Comparison of ENCODE assay signal across 12 mouse cellular contexts in genomic region chr13:75988096-75988495, GRCm38 (mm10). TPM values are rescaled to one million over a fixed set of nuclear protein-coding genes. Genes with fewer than 3 reads are reported as not detected.
DNase-seq lines count a peak whose midpoint lies in the region; ATAC-seq and TF ChIP-seq lines count a peak whose summit lies in the region.
"Had no signal": no experiment of that assay in that cellular context is flagged by ENCODE, and none has a peak within 500 bp of the region (broad histone marks: within the 10 kb centered on the region; RNA-seq: fewer than 3 reads in every experiment).

No protein-coding gene starts in this region.

- H3K27me3 ChIP-seq in kidney, adult 2 months (replicated peaks; ENCODE audit: control insufficient read depth, insufficient read depth, low read length) = no peaks in the 10 kb centered on the region
- no peaks in the 10 kb centered on the region for H3K27me3 ChIP-seq in heart, embryonic 16.5 days (ENCODE audit: control insufficient read depth, insufficient read depth, low read length)
- H3K27me3 ChIP-seq: midbrain, embryonic 13.5 days; neural tube, embryonic 12.5 days; stomach, embryonic 15.5 days had no signal

- WGBS in kidney, adult 2 months = 85% methylated on average over 1 of the region's 1 CpGs
- 68% methylated on average over 1 of the region's 1 CpGs for WGBS in heart, embryonic 16.5 days

- H3K4me2 ChIP-seq in heart, embryonic 16.5 days (ENCODE audit: low read depth, low read length) = no peak overlapping the region
- H3K4me2 ChIP-seq: midbrain, embryonic 13.5 days; neural tube, embryonic 12.5 days; stomach, embryonic 15.5 days had no signal

- TF ChIP-seq POLR2A in kidney, adult 2 months (IDR thresholded peaks at IDR 0.05; ENCODE audit: low read depth, low read length) = no peak

- no peak for TF ChIP-seq CTCF in kidney, adult 2 months (conservative IDR thresholded peaks at IDR 0.05; ENCODE audit: insufficient read depth, insufficient read length, low read depth, low read length)

- H3K36me3 ChIP-seq in kidney, adult 2 months (ENCODE audit: control insufficient read depth, insufficient read depth, low read length) = no peaks in the 10 kb centered on the region
- H3K36me3 ChIP-seq in heart, embryonic 16.5 days (ENCODE audit: control insufficient read depth, insufficient read depth) = no peaks in the 10 kb centered on the region
- H3K36me3 ChIP-seq: forebrain, embryonic 10.5 days; midbrain, embryonic 13.5 days; neural tube, embryonic 12.5 days; stomach, embryonic 15.5 days had no signal

- no peak overlapping the region for H3K4me3 ChIP-seq in kidney, adult 2 months (ENCODE audit: insufficient read depth, low read depth, low read length)
- H3K4me3 ChIP-seq in heart, embryonic 16.5 days (ENCODE audit: low read length) = no peak overlapping the region
- H3K4me3 ChIP-seq: forebrain, embryonic 10.5 days; midbrain, embryonic 13.5 days; neural tube, embryonic 12.5 days; stomach, embryonic 15.5 days had no signal

- ATAC-seq in heart, embryonic 16.5 days (replicated peaks; ENCODE audit: extremely low read depth, insufficient read depth, low FRiP score) = peak; percentile 37; the same call in 1 of the 2 replicates
- ATAC-seq: midbrain, embryonic 13.5 days had no signal

- no peak overlapping the region for H3K9ac ChIP-seq in heart, embryonic 16.5 days (ENCODE audit: low read length)
- H3K9ac ChIP-seq: midbrain, embryonic 13.5 days; neural tube, embryonic 12.5 days; stomach, embryonic 15.5 days had no signal

- H3K27ac ChIP-seq in kidney, adult 2 months (ENCODE audit: insufficient read depth, low read depth, low read length) = no peak overlapping the region
- no peak overlapping the region for H3K27ac ChIP-seq in heart, embryonic 16.5 days (ENCODE audit: low read length)
- H3K27ac ChIP-seq: forebrain, embryonic 10.5 days; midbrain, embryonic 13.5 days; neural tube, embryonic 12.5 days; stomach, embryonic 15.5 days had no signal

- H3K4me1 ChIP-seq in kidney, adult 2 months (ENCODE audit: control insufficient read depth, insufficient read depth, low read length) = no peaks in the 10 kb centered on the region; the same call in 1 of the 2 replicates
- H3K4me1 ChIP-seq in heart, embryonic 16.5 days (ENCODE audit: control insufficient read depth, insufficient read depth, low read length) = no peaks in the 10 kb centered on the region
- H3K4me1 ChIP-seq: forebrain, embryonic 10.5 days; neural tube, embryonic 12.5 days; stomach, embryonic 15.5 days had no signal

- no peaks in the 10 kb centered on the region for H3K9me3 ChIP-seq in heart, embryonic 16.5 days (replicated peaks; ENCODE audit: control insufficient read depth, low read length)
- H3K9me3 ChIP-seq: forebrain, embryonic 10.5 days; midbrain, embryonic 13.5 days; neural tube, embryonic 12.5 days; stomach, embryonic 15.5 days had no signal

- peak; percentile 11 for DNase-seq in kidney, adult 2 months
- DNase-seq in kidney, postnatal 25 days = no peak
- peak; percentile 11 to 12 for DNase-seq in right cerebral cortex, adult 2 months (ENCODE audit: low spot score in 2 of 2)
- no peak for DNase-seq in right cerebral cortex, postnatal 25 days
- DNase-seq in embryo, embryonic 11 days = no peak
- no peak for DNase-seq in yolk sac, embryonic 10.5 days (ENCODE audit: low spot score)

RNA-seq across cellular contexts. Expression of gene Spata9, which starts 21.1 kb away (rescaled TPM):
- not detected in 2 replicates for polyA plus RNA-seq in kidney, adult 2 months (2012; rRNA removed)
- 0.14 and 0.37 TPM in 2 replicates for polyA plus RNA-seq in heart, embryonic 16.5 days (2015; fragmentation: Nextera tagmentation; extraction: Ambion mirVana)
- polyA plus RNA-seq: urinary bladder, adult 2 months had no signal

RNA-seq across cellular contexts. Expression of gene Rfesd, which starts 30.4 kb away (rescaled TPM):
- polyA plus RNA-seq in kidney, adult 2 months (2012; rRNA removed) = 5.8 and 7.1 TPM in 2 replicates
- 11.7 and 12.0 TPM in 2 replicates for polyA plus RNA-seq in heart, embryonic 16.5 days (2015; fragmentation: Nextera tagmentation; extraction: Ambion mirVana)

RNA-seq across cellular contexts. Expression of gene Rhobtb3, which starts 44.4 kb away (rescaled TPM):
- 2.6 and 3.7 TPM in 2 replicates for polyA plus RNA-seq in kidney, adult 2 months (2012; rRNA removed)
- polyA plus RNA-seq in heart, embryonic 16.5 days (2015; fragmentation: Nextera tagmentation; extraction: Ambion mirVana) = 16.4 and 19.7 TPM in 2 replicates

Comparison
In these comparisons a context has a peak if more than half of its experiments do, and no peak if none do; other contexts are left out.
1. DNase-seq: peak in kidney, adult 2 months (single experiment) and right cerebral cortex, adult 2 months (2 of 2); none in kidney, postnatal 25 days (0 of 2), right cerebral cortex, postnatal 25 days (single experiment), embryo, embryonic 11 days (single experiment) and yolk sac, embryonic 10.5 days (single experiment).